22 mouse cellular contexts compared by ENCODE assay signal in genomic region chr4:129878656-129879145, GRCm38 (mm10). TPM values are rescaled to one million over a fixed set of nuclear protein-coding genes. Genes with fewer than 3 reads are reported as not detected.
DNase-seq lines count a peak whose midpoint lies in the region; ATAC-seq and TF ChIP-seq lines count a peak whose summit lies in the region.
"Had no signal": no experiment of that assay in that cellular context is flagged by ENCODE, and none has a peak within 500 bp of the region (broad histone marks: within the 10 kb centered on the region; RNA-seq: fewer than 3 reads in every experiment).

No protein-coding gene starts in this region.

- H3K9ac ChIP-seq in embryonic facial prominence, embryonic 13.5 days = no peak overlapping the region
- H3K9ac ChIP-seq: forebrain, embryonic 12.5 days; forebrain, postnatal 0 days; intestine, embryonic 15.5 days had no signal

- no peak for TF ChIP-seq CTCF in spleen, adult 2 months (IDR thresholded peaks at IDR 0.05; ENCODE audit: extremely low read depth, insufficient read depth, insufficient read length, insufficient replicate concordance)

- peak; percentile 25 for DNase-seq in embryo, embryonic 10.5 days (ENCODE audit: low spot score)
- DNase-seq in embryo, embryonic 10 days (ENCODE audit: low spot score) = no peak
- DNase-seq in spleen, adult 2 months (ENCODE audit: low read depth in 1 of 2, low spot score in 2 of 2) = no peak
- no peak for DNase-seq in spleen, adult 18-20 months
- no peak for DNase-seq in gastrocnemius, adult 18-20 months (ENCODE audit: low spot score)
- no peak for DNase-seq in thymus, postnatal 10 days (ENCODE audit: low spot score in 2 of 2)
- no peak for DNase-seq in spleen, postnatal 14 days (ENCODE audit: low spot score in 2 of 2)
- DNase-seq: adrenal gland, adult 2 months; adrenal gland, postnatal 25 days; cerebellum, adult 18-20 months; cerebellum, adult 9-11 months; cerebellum, postnatal 36 days; forebrain, postnatal 0 days; gastrocnemius, adult 2 months; gastrocnemius, postnatal 25 days had no signal

- peaks cover 36% of the 10 kb centered on the region; the same call in 1 of the 2 replicates for H3K4me1 ChIP-seq in spleen, adult 2 months (ENCODE audit: control insufficient read depth, insufficient read depth, insufficient read length)
- peaks cover 54% of the 10 kb centered on the region for H3K4me1 ChIP-seq in embryonic facial prominence, embryonic 13.5 days

- H3K4me2 ChIP-seq in embryonic facial prominence, embryonic 13.5 days = no peak overlapping the region

- no peak overlapping the region for H3K4me3 ChIP-seq in spleen, adult 2 months (ENCODE audit: extremely low read depth, insufficient read depth, insufficient read length)
- no peak overlapping the region for H3K4me3 ChIP-seq in embryonic facial prominence, embryonic 13.5 days
- H3K4me3 ChIP-seq: forebrain, embryonic 12.5 days; heart, embryonic 12.5 days; intestine, embryonic 15.5 days had no signal

- H3K36me3 ChIP-seq in spleen, adult 2 months (ENCODE audit: control insufficient read depth, insufficient read depth, low read length) = no peaks in the 10 kb centered on the region
- H3K36me3 ChIP-seq in embryonic facial prominence, embryonic 13.5 days = no peaks in the 10 kb centered on the region
- H3K36me3 ChIP-seq: forebrain, embryonic 12.5 days; heart, embryonic 12.5 days; hindbrain, embryonic 10.5 days; intestine, embryonic 15.5 days had no signal

- ATAC-seq in embryonic facial prominence, embryonic 13.5 days (ENCODE audit: insufficient number of reproducible peaks, insufficient read depth, low FRiP score, low TSS enrichment, low read depth) = no peak
- ATAC-seq: forebrain, postnatal 0 days had no signal

- no peak for TF ChIP-seq POLR2A in spleen, adult 2 months (IDR thresholded peaks at IDR 0.05; ENCODE audit: low read depth, low read length)

- H3K27ac ChIP-seq in spleen, adult 2 months (ENCODE audit: insufficient read depth, low read length) = peak overlapping the region; percentile 79
- H3K27ac ChIP-seq in embryonic facial prominence, embryonic 13.5 days = peak overlapping the region; percentile 81
- H3K27ac ChIP-seq: forebrain, embryonic 12.5 days had no signal

- H3K27me3 ChIP-seq in spleen, adult 2 months (ENCODE audit: control insufficient read depth, insufficient read depth, low read length) = no peaks in the 10 kb centered on the region
- no peaks in the 10 kb centered on the region for H3K27me3 ChIP-seq in embryonic facial prominence, embryonic 13.5 days
- H3K27me3 ChIP-seq: heart, embryonic 12.5 days; intestine, embryonic 15.5 days had no signal

- no peaks in the 10 kb centered on the region for H3K9me3 ChIP-seq in embryonic facial prominence, embryonic 13.5 days
- H3K9me3 ChIP-seq: forebrain, embryonic 12.5 days; heart, embryonic 12.5 days; hindbrain, embryonic 10.5 days; intestine, embryonic 15.5 days had no signal

- WGBS in spleen, adult 2 months = 75% methylated on average over 8 of the region's 8 CpGs
- 28% methylated on average over 8 of the region's 8 CpGs for WGBS in embryonic facial prominence, embryonic 13.5 days

RNA-seq across cellular contexts. Expression of gene Spocd1, which starts 50.3 kb away (rescaled TPM):
- 0.07 and 0.11 TPM in 2 replicates for polyA plus RNA-seq in spleen, adult 2 months (2012; rRNA removed)
- polyA plus RNA-seq in embryonic facial prominence, embryonic 13.5 days (2015; fragmentation: Nextera tagmentation; extraction: Ambion mirVana) = 0.06 and 0.08 TPM in 2 replicates
- not detected for total RNA-seq in gastrocnemius, adult 18-20 months (2021)
- total RNA-seq: forebrain, postnatal 0 days; gastrocnemius, adult 2 months; gastrocnemius, postnatal 25 days; granulocyte monocyte progenitor cell, adult 5-6 weeks had no signal
- polyA plus RNA-seq: forebrain, embryonic 12.5 days; hindbrain, embryonic 14.5 days; intestine, embryonic 15.5 days had no signal
